Mouse (Mus musculus) brain, embryonic 14.5 days (tissue): ENCODE data around the gene Trnau1ap.

ENCODE experiments used
- CTCF ChIP-seq: fragments of 200-500 bp; IDR thresholded peaks from 2 replicates; pipeline ENCODE4 v1.5.1; 2012; ENCODE audit warnings: inconsistent platforms, mild to moderate bottlenecking, moderate library complexity, borderline replicate concordance; ENCODE audit not compliant: insufficient read depth, insufficient read length; ENCODE audit errors: extremely low read depth
- POLR2A ChIP-seq: fragments of 200-500 bp; IDR thresholded peaks from 2 replicates; pipeline ENCODE4 v1.6.1; 2012; ENCODE audit warnings: mild to moderate bottlenecking, inconsistent platforms, borderline replicate concordance; ENCODE audit not compliant: poor library complexity, insufficient read depth, insufficient read length, severe bottlenecking; ENCODE audit errors: extremely low read depth

- no peak for TF ChIP-seq POLR2A
- no peak for TF ChIP-seq CTCF
Measured at GRCm38 (mm10) chr4:132365450-132366060, 36.2 kb upstream of the Trnau1ap start.
